Mouse (Mus musculus): ENCODE data around the gene Txnl4b.

Gene Txnl4b

DNA sequence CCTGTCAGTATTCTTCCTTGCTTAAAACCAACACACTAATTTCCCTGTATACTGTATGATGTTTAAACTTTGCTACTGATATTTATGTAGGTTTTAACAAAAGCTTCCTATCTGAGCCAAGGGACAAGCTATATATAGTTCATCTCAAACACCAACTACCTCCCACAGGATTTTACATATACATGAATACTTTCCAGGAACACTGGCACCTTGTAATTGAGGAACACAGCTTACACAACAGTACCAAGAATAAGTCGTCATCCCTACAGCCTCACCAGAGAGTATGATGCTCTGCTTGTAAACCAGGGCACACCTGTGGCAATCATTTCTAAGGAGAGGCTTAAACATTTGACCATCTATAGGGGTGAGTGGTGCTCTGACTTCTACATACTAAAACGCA, 41.0 kb downstream of the Txnl4b start:
- no peak for DNase-seq

DNA sequence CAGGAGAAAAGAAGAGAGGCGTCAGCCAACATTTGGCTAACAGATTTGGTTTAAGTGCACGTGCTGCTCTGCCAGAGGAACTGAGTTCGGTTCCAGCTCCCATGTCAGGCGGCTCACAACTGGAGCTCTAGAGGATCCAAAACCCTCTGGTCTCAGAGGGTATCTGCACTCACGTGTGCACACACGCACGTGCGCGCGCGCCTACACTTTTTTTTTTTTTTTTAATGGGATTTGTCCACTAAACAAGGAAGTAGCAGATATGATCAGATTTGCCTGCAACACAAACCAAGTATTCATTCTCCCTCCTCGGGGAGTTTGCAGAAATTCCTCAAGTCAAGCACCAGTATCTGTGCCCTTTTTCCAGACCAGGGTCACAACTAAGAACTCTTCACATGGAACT, 42.0 kb downstream of the Txnl4b start:
- DNase-seq = no peak

DNA sequence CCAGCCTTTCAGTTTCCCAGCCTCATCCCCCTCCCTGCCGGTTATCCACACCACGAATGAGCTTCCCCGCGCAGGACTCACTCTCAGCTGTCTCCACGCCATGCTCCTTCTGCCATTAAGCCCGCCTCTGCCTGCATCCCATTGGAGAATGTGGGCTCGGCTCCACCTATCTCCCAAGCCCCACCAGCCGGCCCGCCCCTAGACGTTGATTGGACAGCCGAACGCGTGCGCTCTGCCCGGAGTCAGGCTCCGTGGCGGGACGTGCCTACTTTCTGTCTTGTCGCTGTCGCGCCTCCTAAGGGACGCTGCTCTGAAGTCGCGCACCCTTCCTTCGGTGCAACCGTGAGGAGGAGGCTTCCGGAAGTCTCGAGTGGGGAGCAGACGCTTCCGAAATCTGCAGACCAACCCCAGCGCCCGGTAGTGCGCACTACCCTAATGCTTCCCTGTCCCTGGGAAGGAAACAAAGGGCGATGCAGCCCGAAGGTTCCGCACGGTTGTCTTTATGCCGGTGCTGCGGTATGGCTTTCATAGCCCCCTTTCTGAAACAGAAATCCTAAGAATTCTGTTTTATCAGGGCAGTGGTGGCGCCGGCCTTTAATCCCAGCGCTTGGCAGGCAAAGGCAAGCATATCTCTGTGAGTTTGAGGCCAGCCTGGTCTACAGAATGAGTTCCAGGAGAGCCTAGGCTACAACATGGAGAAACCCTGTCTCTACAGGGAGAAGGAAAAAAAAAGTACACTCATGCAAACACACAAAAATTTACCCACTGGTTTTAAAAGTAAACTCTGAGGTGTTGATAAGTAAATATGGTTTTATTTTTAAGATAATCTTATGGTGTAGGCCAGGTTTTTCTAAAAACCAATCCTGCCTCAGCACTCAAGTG, 42.8 kb downstream of the Txnl4b start, which contains the start of gene Dhodh:
TSS of gene Dhodh (minus strand) at position 403 of the 882 bp plus-strand sequence.
- peak; percentile 97 to 98 for DNase-seq

DNA sequence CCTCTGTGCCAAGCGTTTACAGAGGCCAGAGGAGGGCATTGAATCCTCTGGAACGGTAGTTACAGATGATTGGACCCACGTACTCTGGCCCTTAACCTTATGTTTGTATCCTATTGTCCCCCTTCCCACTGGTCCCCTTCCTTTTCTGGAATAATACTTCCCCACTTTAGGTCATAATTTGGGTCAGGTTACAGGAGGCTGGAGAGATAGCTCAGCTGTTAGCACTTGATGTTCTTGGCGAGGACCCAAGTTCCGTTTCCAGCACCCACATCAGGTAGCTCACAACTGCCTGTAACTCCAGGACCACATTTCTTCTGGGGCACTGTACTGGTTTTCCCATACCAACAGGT, 43.4 kb downstream of the Txnl4b start:
- DNase-seq = peak; percentile 17 to 26

DNA sequence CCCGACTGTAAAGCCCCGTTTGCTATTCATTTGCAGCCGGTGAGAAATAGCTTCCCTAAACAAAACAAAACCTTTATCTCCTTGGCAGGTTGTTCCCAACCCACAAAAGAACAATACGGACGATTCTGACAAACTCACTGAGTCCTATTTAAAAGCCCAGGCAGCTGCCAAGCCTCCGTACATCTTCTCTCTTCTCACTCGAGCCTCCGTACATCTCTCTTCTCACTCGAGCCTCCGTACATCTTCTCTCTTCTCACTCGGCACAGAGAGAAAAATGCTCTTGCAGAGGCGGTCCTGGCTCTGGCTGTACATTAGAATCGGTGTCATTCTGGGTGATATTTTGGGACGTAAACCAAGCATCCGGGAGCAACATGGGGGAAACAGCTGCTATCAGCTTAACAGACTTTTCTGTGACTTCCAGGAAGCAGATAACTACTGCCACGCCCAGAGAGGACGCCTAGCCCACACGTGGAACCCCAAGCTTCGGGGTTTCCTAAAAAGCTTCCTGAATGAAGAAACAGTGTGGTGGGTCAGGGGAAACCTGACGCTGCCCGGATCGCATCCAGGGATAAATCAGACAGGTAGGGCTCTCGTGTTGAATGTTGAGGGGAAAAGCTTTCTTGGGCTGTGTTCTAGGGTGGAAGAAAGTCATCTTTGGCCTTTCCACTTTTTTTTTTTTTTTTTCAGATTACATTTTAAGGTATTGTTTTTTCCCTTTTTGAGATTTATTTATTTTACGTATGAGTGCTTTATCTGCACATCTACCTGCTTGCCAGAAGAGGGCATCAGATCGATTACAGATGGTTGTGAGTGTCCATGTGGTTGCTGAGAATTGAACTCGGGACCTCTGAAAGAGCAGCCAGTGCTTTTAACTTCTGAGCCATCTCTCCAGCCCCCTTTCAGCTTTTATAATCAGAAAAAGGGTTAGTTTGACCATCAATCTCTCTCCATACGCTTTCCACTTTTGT, 48.8 kb downstream of the Txnl4b start, which contains the start of gene Pkd1l3:
TSS of gene Pkd1l3 (plus strand) at position 275 of the 968 bp plus-strand sequence.
- DNase-seq = peak in 1 of 2 experiments; percentile 16

DNA sequence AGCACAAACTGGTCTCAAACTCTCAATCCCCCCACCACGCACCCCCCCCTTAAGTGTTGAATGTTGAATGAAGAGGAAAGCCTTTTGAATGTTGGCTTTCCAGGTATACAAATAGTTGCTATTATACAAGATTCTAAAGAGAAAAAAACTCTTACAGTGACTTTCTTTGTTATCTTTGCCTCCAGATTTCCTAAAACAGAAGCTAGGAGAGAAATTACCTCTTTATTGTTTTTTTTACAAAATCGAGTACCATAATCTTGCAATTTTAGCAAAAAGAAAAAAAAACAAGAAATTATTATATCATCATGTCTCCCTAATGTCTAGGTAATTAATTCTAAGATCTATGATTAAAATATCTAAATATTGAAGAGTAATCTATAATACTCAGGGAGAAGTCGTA, 49.9 kb downstream of the Txnl4b start:
- DNase-seq = no peak

Data from lung, postnatal 4 days (tissue).